Mouse (Mus musculus): ENCODE measurements around the gene Dek. TPM values are rescaled to one million over a fixed set of nuclear protein-coding genes. Genes with fewer than 3 reads are reported as not detected.

Dek gene
- polyA plus RNA-seq, 1 experiment: 66.4 TPM

GRCm38 (mm10) chr13:47077367-47077766, 28.6 kb downstream of the Dek start:
- no peak for TF ChIP-seq CTCF (IDR thresholded peaks at IDR 0.05; ENCODE audit: borderline replicate concordance, extremely low read depth, insufficient read depth, insufficient read length)
- no peak for TF ChIP-seq POLR2A (IDR thresholded peaks at IDR 0.05; ENCODE audit: borderline replicate concordance, extremely low read depth, insufficient read depth, insufficient read length, poor library complexity, severe bottlenecking)
- DNase-seq (ENCODE audit: low read depth): no peak

DNA sequence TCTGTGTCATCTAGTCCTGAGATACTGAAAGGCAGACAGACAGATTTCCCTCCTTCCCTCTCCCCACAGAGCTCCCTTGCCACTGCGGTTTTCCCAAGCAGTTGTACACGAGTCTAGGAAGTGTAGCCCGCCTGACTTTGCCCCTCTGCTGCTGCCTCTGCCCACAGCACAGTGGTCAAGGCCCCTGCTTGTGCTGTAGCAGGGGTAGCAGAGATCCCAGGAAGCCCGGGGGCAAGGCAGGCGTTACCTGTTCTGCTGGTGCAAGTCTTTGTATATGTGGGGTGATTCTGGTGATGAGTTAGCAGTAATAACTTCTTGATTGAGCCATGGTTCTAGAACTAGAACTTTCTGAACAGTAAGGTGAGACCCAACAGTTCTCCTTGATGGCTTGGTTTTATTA, 29.8 kb downstream of the Dek start:
- no peak for TF ChIP-seq CTCF (IDR thresholded peaks at IDR 0.05; ENCODE audit: borderline replicate concordance, extremely low read depth, insufficient read depth, insufficient read length)
- no peak for TF ChIP-seq POLR2A (IDR thresholded peaks at IDR 0.05; ENCODE audit: borderline replicate concordance, extremely low read depth, insufficient read depth, insufficient read length, poor library complexity, severe bottlenecking)
- DNase-seq (ENCODE audit: low read depth): no peak

GRCm38 (mm10) chr13:47072484-47072883, 33.5 kb downstream of the Dek start:
- TF ChIP-seq POLR2A (IDR thresholded peaks at IDR 0.05; ENCODE audit: borderline replicate concordance, extremely low read depth, insufficient read depth, insufficient read length, poor library complexity, severe bottlenecking): no peak
- no peak for TF ChIP-seq CTCF (IDR thresholded peaks at IDR 0.05; ENCODE audit: borderline replicate concordance, extremely low read depth, insufficient read depth, insufficient read length)
- DNase-seq (ENCODE audit: low read depth): no peak

- DNase-seq (ENCODE audit: low read depth): no peak
- TF ChIP-seq CTCF (IDR thresholded peaks at IDR 0.05; ENCODE audit: borderline replicate concordance, extremely low read depth, insufficient read depth, insufficient read length) (no peak), POLR2A (IDR thresholded peaks at IDR 0.05; ENCODE audit: borderline replicate concordance, extremely low read depth, insufficient read depth, insufficient read length, poor library complexity, severe bottlenecking) (no peak)
Observed at GRCm38 (mm10) chr13:47071871-47072270, 34.1 kb downstream of the Dek start.

- no peak for TF ChIP-seq POLR2A (IDR thresholded peaks at IDR 0.05; ENCODE audit: borderline replicate concordance, extremely low read depth, insufficient read depth, insufficient read length, poor library complexity, severe bottlenecking)
- TF ChIP-seq CTCF (IDR thresholded peaks at IDR 0.05; ENCODE audit: borderline replicate concordance, extremely low read depth, insufficient read depth, insufficient read length): no peak
- DNase-seq (ENCODE audit: low read depth): peak; percentile 5
Observed at GRCm38 (mm10) chr13:47070329-47071080, 35.5 kb downstream of the Dek start.

GRCm38 (mm10) chr13:47067001-47067400, 39.0 kb downstream of the Dek start:
- DNase-seq (ENCODE audit: low read depth): no peak
- no peak for TF ChIP-seq POLR2A (IDR thresholded peaks at IDR 0.05; ENCODE audit: borderline replicate concordance, extremely low read depth, insufficient read depth, insufficient read length, poor library complexity, severe bottlenecking)
- TF ChIP-seq CTCF (IDR thresholded peaks at IDR 0.05; ENCODE audit: borderline replicate concordance, extremely low read depth, insufficient read depth, insufficient read length): no peak

DNA sequence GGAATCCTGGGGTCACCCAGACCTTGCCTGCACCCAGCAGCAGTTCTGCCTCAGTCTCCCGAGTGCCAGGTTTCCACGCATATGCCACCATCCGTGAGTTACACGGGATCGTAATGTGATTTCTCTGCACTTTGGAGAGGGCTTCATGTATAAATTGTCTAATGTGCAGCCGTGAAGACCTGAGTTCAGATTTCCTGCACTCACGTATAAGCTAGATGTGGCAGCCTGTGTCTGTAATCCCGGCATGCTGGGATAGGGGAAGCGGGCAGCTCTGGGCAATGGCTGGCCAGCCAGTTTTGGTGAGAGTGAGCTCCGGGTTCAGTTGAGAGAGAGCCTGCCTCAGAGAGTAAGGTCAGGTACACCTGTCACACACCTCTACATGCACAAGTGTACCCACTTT, 39.5 kb downstream of the Dek start:
- TF ChIP-seq POLR2A (IDR thresholded peaks at IDR 0.05; ENCODE audit: borderline replicate concordance, extremely low read depth, insufficient read depth, insufficient read length, poor library complexity, severe bottlenecking) (no peak), CTCF (IDR thresholded peaks at IDR 0.05; ENCODE audit: borderline replicate concordance, extremely low read depth, insufficient read depth, insufficient read length) (no peak)
- no peak for DNase-seq (ENCODE audit: low read depth)

- no peak for DNase-seq (ENCODE audit: low read depth)
- no peak for TF ChIP-seq CTCF (IDR thresholded peaks at IDR 0.05; ENCODE audit: borderline replicate concordance, extremely low read depth, insufficient read depth, insufficient read length)
- TF ChIP-seq POLR2A (IDR thresholded peaks at IDR 0.05; ENCODE audit: borderline replicate concordance, extremely low read depth, insufficient read depth, insufficient read length, poor library complexity, severe bottlenecking): no peak
Observed at GRCm38 (mm10) chr13:47063985-47064760, 41.8 kb downstream of the Dek start.

DNA sequence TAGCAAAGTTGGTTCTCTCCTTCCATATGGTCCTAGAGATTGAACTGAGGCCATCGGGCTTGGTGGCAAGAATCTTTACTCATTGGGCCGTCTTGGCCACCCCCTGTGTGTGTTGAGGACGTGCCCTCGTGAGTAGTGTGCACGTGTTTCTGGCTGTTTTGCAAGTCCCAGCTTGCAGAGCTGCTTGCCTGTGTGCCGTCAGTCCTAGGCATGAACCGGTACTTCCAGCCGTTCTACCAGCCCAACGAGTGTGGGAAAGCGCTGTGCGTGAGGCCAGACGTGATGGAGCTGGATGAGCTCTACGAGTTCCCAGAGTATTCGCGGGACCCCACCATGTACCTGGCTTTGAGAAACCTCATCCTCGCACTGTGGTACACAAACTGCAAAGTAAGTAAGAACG, 43.2 kb downstream of the Dek start:
- TF ChIP-seq POLR2A (IDR thresholded peaks at IDR 0.05; ENCODE audit: borderline replicate concordance, extremely low read depth, insufficient read depth, insufficient read length, poor library complexity, severe bottlenecking) (no peak), CTCF (IDR thresholded peaks at IDR 0.05; ENCODE audit: borderline replicate concordance, extremely low read depth, insufficient read depth, insufficient read length) (no peak)
- no peak for DNase-seq (ENCODE audit: low read depth)

GRCm38 (mm10) chr13:47056781-47057180, 49.2 kb downstream of the Dek start:
- no peak for DNase-seq (ENCODE audit: low read depth)
- TF ChIP-seq CTCF (IDR thresholded peaks at IDR 0.05; ENCODE audit: borderline replicate concordance, extremely low read depth, insufficient read depth, insufficient read length) (no peak), POLR2A (IDR thresholded peaks at IDR 0.05; ENCODE audit: borderline replicate concordance, extremely low read depth, insufficient read depth, insufficient read length, poor library complexity, severe bottlenecking) (no peak)

- DNase-seq (ENCODE audit: low read depth): peak; percentile 28
- TF ChIP-seq CTCF (IDR thresholded peaks at IDR 0.05; ENCODE audit: borderline replicate concordance, extremely low read depth, insufficient read depth, insufficient read length): no peak
- TF ChIP-seq POLR2A (IDR thresholded peaks at IDR 0.05; ENCODE audit: borderline replicate concordance, extremely low read depth, insufficient read depth, insufficient read length, poor library complexity, severe bottlenecking): no peak
Observed at GRCm38 (mm10) chr13:47056126-47056525, 49.9 kb downstream of the Dek start.
